Mouse (Mus musculus) stomach, postnatal 0 days (tissue): ENCODE measurements around the gene Card11.

Source experiments
- CTCF ChIP-seq: IDR thresholded peaks from 2 replicates; pipeline ENCODE4 v1.5.1; 2016; ENCODE audit warnings: antibody characterized with exemption, low read depth, mild to moderate bottlenecking, moderate library complexity
- EP300 ChIP-seq: optimal IDR thresholded peaks from 2 replicates; pipeline ENCODE3; 2016; ENCODE audit warnings: antibody characterized with exemption

DNA sequence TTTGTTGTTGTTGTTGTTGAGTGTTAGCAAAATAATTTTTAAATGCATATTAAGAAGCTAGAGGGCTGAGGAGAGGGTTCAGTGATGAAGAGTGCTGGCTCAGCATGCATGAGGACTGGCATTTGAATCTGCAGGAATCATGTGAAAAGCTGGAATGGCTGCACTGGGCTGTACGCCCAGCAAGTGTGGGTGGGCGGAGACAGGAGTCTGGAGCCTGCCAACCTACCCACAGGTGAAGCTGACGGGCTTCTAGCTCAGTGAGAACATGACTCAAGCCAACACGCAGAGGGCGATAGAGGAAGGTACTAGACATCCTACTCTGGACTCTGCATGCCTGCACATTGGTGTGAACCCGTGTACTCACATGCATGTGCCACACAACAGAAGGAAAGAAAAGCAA is 41.2 kb downstream of the Card11 start:
- TF ChIP-seq CTCF (no peak), EP300 (no peak)
